Mouse (Mus musculus) testis, adult 2 months (tissue): Measurements from ENCODE around the gene Ube2t.

Experiments used
- CTCF ChIP-seq: fragments of 200-500 bp; IDR thresholded peaks from 2 replicates; pipeline ENCODE4 v1.5.1; 2012; ENCODE audit warnings: low read depth, mild to moderate bottlenecking, inconsistent platforms, low read length, moderate library complexity; ENCODE audit not compliant: control insufficient read depth, insufficient read depth, insufficient replicate concordance
- POLR2A ChIP-seq: fragments of 200-500 bp; IDR thresholded peaks from 2 replicates; pipeline ENCODE4 v1.6.1; 2012; ENCODE audit warnings: low read depth, mild to moderate bottlenecking, inconsistent platforms, low read length, moderate library complexity; ENCODE audit not compliant: control insufficient read depth

- TF ChIP-seq CTCF (no peak), POLR2A (no peak)
Measured at GRCm38 (mm10) chr1:135019087-135019774, 56.9 kb downstream of the Ube2t start.
